Mouse (Mus musculus): ENCODE results near the gene Mthfr.

The Mthfr gene

GRCm38 (mm10) chr4:148038600-148039253, at the start of gene Mthfr, which contains the start of gene Clcn6:
Mthfr (plus strand) TSS chr4:148039077.
Clcn6 (minus strand) TSS chr4:148038821.
- peak; percentile 93 for DNase-seq (ENCODE audit: extremely low read depth, low read depth)

DNA sequence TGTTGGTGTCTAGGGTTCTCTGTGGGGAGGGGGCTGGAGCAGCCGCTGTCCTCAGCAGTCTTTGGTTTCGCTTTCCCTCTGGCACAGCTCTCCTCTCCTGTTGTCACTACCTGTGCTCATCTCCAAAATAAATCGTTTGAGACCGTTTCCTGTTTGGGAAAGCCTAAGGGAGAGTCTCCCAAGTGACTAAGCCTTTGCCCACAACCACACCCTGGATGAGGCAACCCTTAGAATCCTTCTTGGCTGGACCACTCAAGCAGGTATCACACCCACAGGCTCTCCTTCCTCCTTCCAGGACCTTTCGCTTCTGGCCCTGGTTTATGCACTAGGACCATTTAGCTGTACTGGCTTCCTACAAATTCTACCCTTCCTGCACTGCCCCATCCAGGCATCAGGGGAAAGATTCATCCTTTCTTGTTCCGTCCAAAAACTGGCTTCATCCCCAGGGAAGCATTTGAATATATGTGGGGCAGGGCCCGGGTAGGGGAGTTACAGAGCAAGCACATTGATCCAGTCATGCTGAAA, 45.2 kb upstream of the Mthfr start:
- DNase-seq (ENCODE audit: extremely low read depth, low read depth) = no peak

GRCm38 (mm10) chr4:147995311-147995710, 43.6 kb upstream of the Mthfr start:
- no peak for DNase-seq (ENCODE audit: extremely low read depth, low read depth)

DNA sequence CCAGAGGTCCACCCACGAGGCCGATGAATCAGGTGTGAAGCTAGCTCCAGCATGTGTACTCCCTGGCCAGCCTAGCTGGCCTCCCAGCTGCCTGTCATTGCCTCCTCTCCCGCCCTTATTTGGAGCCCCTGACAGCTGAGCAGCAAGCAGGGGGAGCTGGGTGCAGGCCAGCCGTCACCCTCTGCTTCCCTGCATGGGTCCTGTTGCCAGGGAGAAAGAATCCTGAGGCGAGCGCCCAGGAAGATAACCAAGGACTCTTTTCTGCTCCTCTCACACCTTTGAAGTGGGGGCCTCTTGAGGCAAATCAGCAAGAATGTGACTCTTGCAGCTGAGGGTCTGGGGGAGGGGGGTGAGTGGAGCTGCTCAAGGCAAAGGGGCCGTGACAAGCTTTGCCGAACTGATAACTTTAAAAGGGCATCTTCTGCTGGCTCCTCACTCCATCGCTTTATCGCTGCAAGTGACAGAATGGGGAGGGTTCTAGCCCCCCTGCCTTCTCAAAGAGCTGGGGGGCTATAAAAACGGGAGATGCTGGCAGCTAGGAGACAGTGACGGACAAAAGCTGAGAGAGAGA, 38.6 kb upstream of the Mthfr start, which contains the start of gene Nppa:
Nppa (plus strand) TSS at position 521 of the 571 bp plus-strand sequence.
- DNase-seq (ENCODE audit: extremely low read depth, low read depth) = no peak

GRCm38 (mm10) chr4:148001013-148001789, 37.7 kb upstream of the Mthfr start:
- no peak for DNase-seq (ENCODE audit: extremely low read depth, low read depth)

DNA sequence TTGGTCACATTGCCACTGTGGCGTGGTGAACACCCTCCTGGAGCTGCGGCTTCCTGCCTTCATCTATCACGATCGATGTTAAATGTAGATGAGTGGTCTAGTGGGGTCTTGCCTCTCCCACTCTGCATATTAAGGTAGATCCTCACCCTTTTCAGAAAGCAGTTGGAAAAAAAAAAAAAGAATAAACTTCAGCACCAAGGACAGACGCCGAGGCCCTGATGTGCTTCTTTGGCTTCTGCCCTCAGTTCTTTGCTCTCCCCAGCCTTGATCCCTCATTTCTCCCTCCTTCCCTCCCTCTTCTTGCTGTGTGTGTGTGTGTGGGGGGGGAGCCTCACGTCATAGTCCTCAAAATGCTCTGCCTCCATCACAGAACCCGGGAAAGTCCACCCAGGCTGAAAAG, 37.0 kb upstream of the Mthfr start:
- no peak for DNase-seq (ENCODE audit: extremely low read depth, low read depth)

DNA sequence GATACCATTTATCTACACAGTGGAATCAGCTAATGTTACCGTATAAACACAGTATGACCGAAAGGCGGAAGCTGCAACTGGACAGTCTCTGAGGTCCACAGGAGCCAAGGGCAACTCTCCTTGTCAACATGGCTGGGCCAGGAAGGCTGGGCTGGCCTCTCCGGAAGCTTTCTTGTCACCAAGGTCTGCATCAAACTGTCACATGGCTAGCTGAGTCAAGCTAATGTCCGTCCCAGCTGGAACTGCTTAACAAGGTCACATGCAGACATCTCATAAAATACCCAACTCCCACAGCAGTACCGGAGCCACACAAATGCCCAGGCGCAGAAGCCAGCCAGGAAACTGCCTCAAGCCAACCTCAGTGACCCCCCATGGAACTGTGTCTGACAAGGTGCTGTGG, 34.5 kb upstream of the Mthfr start:
- DNase-seq (ENCODE audit: extremely low read depth, low read depth) = no peak

DNA sequence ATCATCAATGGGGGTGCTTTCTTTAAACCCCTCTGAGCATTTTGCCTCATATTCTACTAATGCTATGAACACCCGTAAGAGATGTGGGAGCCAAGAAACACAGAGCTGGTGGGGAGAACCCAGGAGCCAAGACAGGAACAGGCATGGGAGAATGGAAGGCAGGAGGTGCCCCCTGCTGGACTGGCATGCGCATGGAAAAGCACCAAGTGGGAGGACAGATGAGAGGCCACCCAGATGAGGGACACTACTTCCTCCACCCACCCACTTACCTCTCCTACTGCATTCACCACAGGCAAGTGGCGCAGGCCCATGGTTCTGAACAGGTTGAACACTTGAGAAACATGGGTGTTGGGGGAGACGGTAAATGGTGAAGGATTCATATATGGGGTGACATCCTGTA, 30.5 kb upstream of the Mthfr start:
- DNase-seq (ENCODE audit: extremely low read depth, low read depth) = no peak

GRCm38 (mm10) chr4:148009641-148010040, 29.2 kb upstream of the Mthfr start:
- DNase-seq (ENCODE audit: extremely low read depth, low read depth) = no peak

DNA sequence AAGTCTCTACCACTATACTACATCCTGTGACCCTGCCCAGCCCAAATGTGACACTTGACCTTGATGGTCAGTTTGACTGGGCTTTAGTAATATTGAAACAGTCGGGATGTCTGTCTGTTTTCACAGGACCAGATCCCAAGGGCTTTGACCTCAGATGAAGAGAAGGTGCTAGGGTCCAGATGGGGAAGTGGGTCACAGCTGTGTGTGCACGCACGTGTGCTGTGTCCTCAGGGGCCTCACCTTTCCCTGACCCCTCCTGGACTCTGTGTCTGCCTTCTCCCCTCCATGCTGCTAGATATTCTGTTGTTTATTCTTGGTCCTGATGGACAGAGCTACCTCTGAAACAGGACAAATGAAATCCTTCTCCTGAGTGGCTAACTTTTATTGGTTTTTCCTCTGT, 27.5 kb upstream of the Mthfr start:
- no peak for DNase-seq (ENCODE audit: extremely low read depth, low read depth)

- DNase-seq (ENCODE audit: extremely low read depth, low read depth) = no peak
Observed at GRCm38 (mm10) chr4:148012216-148012615, 26.7 kb upstream of the Mthfr start.

DNA sequence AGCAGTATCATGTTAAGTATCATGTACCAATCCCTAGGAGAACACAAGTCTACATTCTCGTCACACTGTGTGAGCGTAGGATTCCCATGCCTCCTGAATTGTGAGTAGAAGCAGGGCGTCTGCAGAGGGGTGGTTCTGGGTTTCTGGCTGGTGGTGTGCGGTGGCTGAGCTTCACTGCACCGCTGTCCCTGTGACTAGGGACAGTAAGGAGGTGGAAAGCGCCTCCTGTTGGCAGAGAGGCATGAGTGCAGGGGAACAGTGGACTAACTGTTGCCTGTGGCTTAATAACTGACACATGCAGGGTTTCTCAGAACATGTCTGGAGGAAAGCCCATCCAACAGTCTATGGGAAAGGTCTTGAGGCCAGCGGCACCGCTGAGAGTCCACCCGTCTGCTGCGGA, 23.5 kb upstream of the Mthfr start:
- no peak for DNase-seq (ENCODE audit: extremely low read depth, low read depth)

DNA sequence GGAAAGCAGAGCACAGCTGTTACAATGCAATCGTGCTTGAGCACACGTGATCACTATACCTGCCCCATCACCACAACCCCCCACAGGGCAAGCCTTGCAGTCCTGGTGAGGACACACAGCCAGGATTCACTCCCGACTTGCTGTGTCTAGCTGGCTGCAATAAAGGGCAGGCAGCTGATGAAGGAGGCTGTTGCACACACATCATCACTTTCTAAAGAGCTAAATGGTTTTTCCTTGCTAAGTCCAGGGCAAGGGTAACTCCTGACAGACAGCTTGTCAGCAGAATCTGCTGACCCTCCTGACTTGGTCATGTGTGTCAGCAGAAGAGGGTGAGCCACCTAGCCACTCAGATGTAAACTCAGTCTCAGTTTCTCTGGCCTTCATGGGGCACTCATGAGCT, 21.9 kb upstream of the Mthfr start:
- no peak for DNase-seq (ENCODE audit: extremely low read depth, low read depth)

DNA sequence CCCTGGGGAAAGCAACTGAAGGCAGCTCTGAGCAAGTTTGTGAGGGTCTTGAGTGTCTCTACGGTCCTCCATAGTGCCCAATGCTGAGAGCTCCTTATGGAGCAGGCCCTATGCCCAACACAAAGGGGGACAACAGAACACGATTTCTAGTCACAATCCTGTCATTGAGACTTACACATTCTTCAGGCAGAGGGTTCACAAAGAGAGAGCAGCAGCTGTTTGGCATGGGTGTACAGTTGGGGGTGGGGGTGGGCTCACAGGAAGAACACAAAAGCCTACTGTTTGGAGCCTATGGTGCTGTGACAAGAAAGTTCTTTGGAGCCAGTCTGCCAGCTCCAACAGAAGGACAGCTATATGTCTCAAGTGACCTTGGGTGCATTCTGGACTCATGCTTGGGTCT, 20.5 kb upstream of the Mthfr start:
- no peak for DNase-seq (ENCODE audit: extremely low read depth, low read depth)

DNA sequence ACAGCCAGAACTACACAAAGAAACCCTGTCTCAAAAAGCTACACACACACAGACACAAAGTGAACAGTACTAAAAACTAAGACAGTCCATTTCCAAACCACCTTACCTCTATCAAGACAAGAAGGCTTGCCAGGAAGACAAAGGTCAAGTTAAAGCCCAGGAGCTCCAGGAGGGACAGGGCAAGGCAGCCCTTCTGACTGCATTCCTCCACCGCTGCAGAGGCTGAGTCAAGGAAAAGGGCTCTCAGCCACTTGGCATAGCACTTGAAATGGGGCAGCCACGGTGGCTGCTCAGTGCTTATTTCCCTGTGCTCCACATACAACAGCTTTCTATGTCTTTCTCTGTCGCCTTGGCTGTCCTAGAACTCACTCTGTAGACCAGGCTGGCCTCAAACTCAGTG, 14.9 kb upstream of the Mthfr start:
- no peak for DNase-seq (ENCODE audit: extremely low read depth, low read depth)

- DNase-seq (ENCODE audit: extremely low read depth, low read depth) = no peak
Observed at GRCm38 (mm10) chr4:148029297-148029696, 9.6 kb upstream of the Mthfr start.

GRCm38 (mm10) chr4:148030506-148030905, 8.4 kb upstream of the Mthfr start:
- DNase-seq (ENCODE audit: extremely low read depth, low read depth) = no peak

DNA sequence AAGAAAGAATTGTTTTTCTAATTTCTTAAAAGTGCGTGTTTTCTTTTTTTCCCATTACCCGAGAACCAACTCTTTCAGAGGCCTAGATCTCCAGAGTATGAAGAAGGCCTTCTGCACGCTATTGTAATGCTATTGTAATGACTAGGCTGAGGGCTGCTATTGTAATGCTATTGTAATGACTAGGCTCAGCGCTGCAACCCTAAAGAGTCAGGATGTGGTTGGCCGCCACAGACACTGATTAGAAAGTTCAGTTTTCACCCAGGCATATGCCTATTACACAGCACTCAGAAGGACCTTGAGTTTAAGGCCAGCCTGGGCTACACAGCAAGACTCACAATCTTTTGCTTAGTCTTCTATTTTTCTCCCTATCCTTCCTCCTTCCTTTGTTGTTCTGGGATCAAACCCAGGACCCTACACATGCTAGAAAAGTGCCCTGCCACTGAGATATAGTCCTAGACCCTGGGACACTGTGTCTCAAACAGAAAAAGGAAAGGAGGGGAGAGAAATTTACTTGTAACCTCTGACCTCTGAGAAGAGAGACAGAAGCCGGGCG, 4.9 kb upstream of the Mthfr start:
- no peak for DNase-seq (ENCODE audit: extremely low read depth, low read depth)

DNA sequence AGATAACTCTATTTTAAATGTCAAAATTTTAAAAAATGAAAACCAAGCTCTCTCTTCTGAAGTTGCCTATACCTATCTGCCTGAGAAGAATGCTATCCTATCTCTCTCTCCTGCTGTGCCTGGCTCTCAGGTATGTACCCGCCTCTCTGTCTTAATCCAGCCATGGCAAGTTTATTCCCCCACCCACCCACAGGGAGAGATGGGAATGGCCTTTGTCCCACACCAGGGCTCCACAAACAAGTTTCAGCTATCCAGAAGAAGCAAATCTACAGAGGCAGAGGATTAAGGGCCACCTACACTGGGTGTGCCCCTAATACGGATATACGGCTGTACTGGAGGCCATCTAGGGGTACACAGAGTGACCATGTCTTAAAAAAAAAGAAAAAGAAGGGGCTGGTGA, 3.4 kb upstream of the Mthfr start:
- DNase-seq (ENCODE audit: extremely low read depth, low read depth) = no peak

DNA sequence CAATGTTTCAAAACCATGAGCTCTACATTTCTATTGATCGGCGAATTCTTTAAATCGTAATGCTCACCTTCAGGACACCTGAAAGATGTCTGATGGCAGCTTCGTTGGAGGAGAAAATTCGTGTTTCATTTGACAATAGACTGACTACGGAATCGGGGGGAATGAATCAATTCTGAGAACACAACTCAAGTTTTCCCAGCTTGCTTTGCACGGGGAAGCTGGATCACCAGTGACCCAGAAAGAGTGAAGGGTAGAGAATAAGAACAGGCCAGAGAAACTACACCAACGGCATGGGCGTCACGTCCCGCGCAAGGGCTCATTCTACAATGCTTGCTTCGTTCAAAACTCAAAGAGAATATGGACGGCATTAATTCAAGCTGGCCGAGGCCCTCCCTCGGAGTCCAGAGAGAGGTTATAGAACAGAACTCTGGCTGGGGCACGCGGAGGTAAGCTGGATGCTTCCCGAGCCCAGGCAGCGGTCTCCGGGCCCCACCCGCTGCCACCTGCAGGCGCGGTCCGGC, 738 bp upstream of the Mthfr start:
- no peak for DNase-seq (ENCODE audit: extremely low read depth, low read depth)

GRCm38 (mm10) chr4:148039254-148040028, 564 bp downstream of the Mthfr start:
- no peak for DNase-seq (ENCODE audit: extremely low read depth, low read depth)

Measured in MEL-GATA-1-ER (cell line).